Mouse (Mus musculus) MEL (cell line): ENCODE measurements around the gene Tert.

Experiments
- CTCF ChIP-seq, 3 experiments: IDR thresholded peaks in 2 of 3; conservative IDR thresholded peaks in 1 of 3; 2 replicates each; pipeline ENCODE4 v1.5.1; 2011 to 2012; ENCODE audit warnings: low read length in 3 of 3, low read depth in 2 of 3, mild to moderate bottlenecking in 2 of 3, improper control_type of control experiment in 1 of 3, inconsistent platforms in 1 of 3, mixed read lengths in 1 of 3, moderate library complexity in 1 of 3; ENCODE audit not compliant: control insufficient read depth in 1 of 3, insufficient read depth in 1 of 3, poor library complexity in 1 of 3, severe bottlenecking in 1 of 3
- E2F4 ChIP-seq: IDR thresholded peaks from 2 replicates; pipeline ENCODE4 v1.6.1; 2011; ENCODE audit warnings: low read depth, low read length, improper control_type of control experiment, borderline replicate concordance
- EP300 ChIP-seq, 2 experiments: IDR thresholded peaks; 2 replicates each; pipeline ENCODE4 v1.6.1; 2011; ENCODE audit warnings: improper control_type of control experiment in 2 of 2, low read length in 2 of 2, low read depth in 1 of 2, mild to moderate bottlenecking in 1 of 2
- GABPA ChIP-seq: IDR thresholded peaks from 2 replicates; pipeline ENCODE4 v1.6.1; 2012; ENCODE audit warnings: low read depth, mild to moderate bottlenecking, inconsistent platforms, low read length, improper control_type of control experiment, moderate library complexity
- GATA1 ChIP-seq: IDR thresholded peaks from 2 replicates; pipeline ENCODE4 v1.6.1; 2011; ENCODE audit warnings: low read depth, low read length, improper control_type of control experiment
- MAFK ChIP-seq: IDR thresholded peaks from 2 replicates; pipeline ENCODE4 v1.6.1; 2011; ENCODE audit warnings: low read depth, mild to moderate bottlenecking, low read length, improper control_type of control experiment, borderline replicate concordance
- MEF2A ChIP-seq: IDR thresholded peaks from 2 replicates; pipeline ENCODE4 v1.6.1; 2014; ENCODE audit warnings: low read depth, mild to moderate bottlenecking, inconsistent platforms, low read length, improper control_type of control experiment; ENCODE audit not compliant: poor library complexity, insufficient replicate concordance, severe bottlenecking; ENCODE audit errors: extremely low read depth
- POLR2A ChIP-seq, 2 experiments: IDR thresholded peaks; 2 replicates each; pipeline ENCODE4 v1.6.1; 2011 to 2012; ENCODE audit warnings: low read length in 2 of 2, mild to moderate bottlenecking in 2 of 2, control low read depth in 1 of 2, improper control_type of control experiment in 1 of 2, low read depth in 1 of 2, moderate library complexity in 1 of 2; ENCODE audit not compliant: control insufficient read depth in 1 of 2, insufficient read depth in 1 of 2, poor library complexity in 1 of 2
- SIN3A ChIP-seq: IDR thresholded peaks from 2 replicates; pipeline ENCODE4 v1.6.1; 2012; ENCODE audit warnings: low read length, improper control_type of control experiment, inconsistent platforms
- SMC3 ChIP-seq: IDR thresholded peaks from 2 replicates; pipeline ENCODE4 v1.6.1; 2011; ENCODE audit warnings: low read depth, low read length, improper control_type of control experiment
- USF1 ChIP-seq: IDR thresholded peaks from 2 replicates; pipeline ENCODE4 v1.6.1; 2014; ENCODE audit warnings: low read depth, mild to moderate bottlenecking, inconsistent platforms, low read length, improper control_type of control experiment, moderate library complexity
- ZC3H11A ChIP-seq: IDR thresholded peaks from 2 replicates; pipeline ENCODE4 v1.6.1; 2012; ENCODE audit warnings: low read depth, mild to moderate bottlenecking, inconsistent platforms, low read length, improper control_type of control experiment
- ZMIZ1 ChIP-seq: IDR thresholded peaks from 2 replicates; pipeline ENCODE4 v1.6.1; 2012; ENCODE audit warnings: low read depth, mild to moderate bottlenecking, inconsistent platforms, low read length, improper control_type of control experiment, moderate library complexity
- ZNF384 ChIP-seq: IDR thresholded peaks from 2 replicates; pipeline ENCODE4 v1.6.1; 2012; ENCODE audit warnings: low read depth, mild to moderate bottlenecking, inconsistent platforms, low read length, improper control_type of control experiment

- TF ChIP-seq POLR2A (IDR thresholded peaks at IDR 0.05; ENCODE audit: control insufficient read depth in 1 of 2, insufficient read depth in 1 of 2, low read depth in 1 of 2, low read length in 2 of 2, poor library complexity in 1 of 2) (no peak), ZMIZ1 (no peak), CTCF (IDR thresholded peaks at IDR 0.05 in 2 of 3, conservative IDR thresholded peaks at IDR 0.05 in 1 of 3; ENCODE audit: control insufficient read depth in 1 of 3, insufficient read depth in 1 of 3, low read depth in 2 of 3, low read length in 3 of 3, poor library complexity in 1 of 3, severe bottlenecking in 1 of 3) (no peak), USF1 (no peak), MAFK (no peak), GABPA (no peak), EP300 (IDR thresholded peaks at IDR 0.05; ENCODE audit: low read depth in 1 of 2, low read length in 2 of 2) (no peak), SIN3A (no peak), MEF2A (no peak), ZC3H11A (no peak), E2F4 (no peak), ZNF384 (no peak), GATA1 (no peak), SMC3 (no peak)
These were observed 26.6 kb downstream of the Tert start for GRCm38 (mm10) chr13:73653266-73653665.
